Mouse (Mus musculus): ENCODE measurements around the gene Nrg4.
A peak's percentile ranks its signal among the peaks of the same experiment; 100 is the strongest.

The Nrg4 gene

GRCm38 (mm10) chr9:55213396-55213795, 113.2 kb downstream of the Nrg4 start:
- no peak for DNase-seq (ENCODE audit: low read depth)

DNA sequence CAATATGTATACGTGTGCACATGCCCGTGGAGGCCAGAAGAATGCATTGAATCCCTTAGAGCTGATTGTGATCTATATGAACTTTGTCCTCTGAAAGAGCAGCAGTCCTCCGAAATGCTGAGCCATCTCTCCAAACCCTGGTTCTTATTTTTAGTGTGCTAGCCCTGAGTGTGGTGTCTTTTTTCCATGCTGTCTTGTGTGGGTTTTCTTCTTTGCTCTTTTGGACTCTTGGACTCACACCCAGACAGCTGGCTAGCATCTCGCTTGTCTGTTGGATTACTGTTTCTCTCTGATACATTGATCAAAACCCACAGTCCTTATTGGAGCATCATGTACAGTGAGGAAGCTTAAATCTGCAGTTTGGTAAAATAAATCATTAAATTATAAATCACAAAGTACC, 115.0 kb downstream of the Nrg4 start:
- no peak for DNase-seq (ENCODE audit: low read depth)

DNA sequence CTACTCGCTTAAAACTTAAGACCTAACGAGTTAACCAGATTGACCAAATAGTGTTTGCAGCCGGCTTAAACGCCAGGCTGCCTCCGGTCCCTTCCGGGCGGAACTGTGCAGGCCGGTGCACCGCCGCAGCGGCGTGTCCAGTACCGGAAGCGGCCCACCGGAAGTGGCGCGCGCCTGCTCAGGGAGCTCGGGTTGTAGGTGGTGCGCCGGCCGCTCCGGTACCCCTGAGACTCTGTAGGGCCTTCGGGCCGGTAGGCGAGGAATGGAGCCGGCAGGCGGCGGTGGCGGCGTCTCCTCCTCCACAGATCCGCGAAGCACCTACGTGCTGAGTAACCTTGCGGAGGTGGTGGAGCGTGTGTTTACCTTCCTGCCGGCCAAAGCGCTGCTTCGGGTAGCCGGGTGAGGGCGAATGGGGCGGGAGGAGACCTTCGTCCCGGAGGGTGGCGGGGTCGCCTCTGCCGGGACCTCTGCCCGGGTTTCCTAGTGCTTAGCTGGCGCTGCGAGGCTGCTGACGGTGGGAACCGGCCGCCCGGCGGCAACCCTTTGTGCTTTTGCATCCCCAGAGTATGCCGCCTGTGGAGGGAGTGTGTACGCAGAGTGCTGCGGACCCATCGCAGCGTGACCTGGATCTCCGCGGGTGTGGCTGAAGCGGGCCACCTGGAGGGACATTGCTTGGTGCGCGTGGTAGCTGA, 117.7 kb downstream of the Nrg4 start, which contains the start of gene Fbxo22:
TSS of gene Fbxo22 (plus strand) at position 136 of the 692 bp plus-strand sequence.
- DNase-seq (ENCODE audit: low read depth), result peak; percentile 74

GRCm38 (mm10) chr9:55208458-55208789, 118.2 kb downstream of the Nrg4 start:
- DNase-seq (ENCODE audit: low read depth), result no peak

GRCm38 (mm10) chr9:55199348-55199747, 127.3 kb downstream of the Nrg4 start:
- DNase-seq (ENCODE audit: low read depth), result no peak

DNA sequence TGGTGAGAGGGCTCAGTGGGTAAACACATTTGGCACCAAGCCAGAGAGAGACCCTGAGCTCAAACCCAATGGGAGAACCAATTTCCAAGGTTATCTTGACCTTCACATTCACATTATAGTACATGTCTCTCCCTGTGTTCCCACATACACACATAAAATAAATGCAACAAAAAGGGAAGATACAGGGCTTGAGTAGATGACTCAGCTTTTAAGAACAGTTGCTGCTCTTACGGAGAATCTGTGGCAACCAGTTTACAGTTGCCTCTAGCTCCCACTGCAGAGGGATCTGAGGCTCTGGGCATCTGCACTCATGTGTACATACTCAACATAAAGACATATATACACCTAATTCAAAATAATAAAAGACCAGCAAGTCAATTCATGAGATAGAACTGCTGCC, 128.4 kb downstream of the Nrg4 start:
- DNase-seq (ENCODE audit: low read depth), result no peak

GRCm38 (mm10) chr9:55195876-55196275, 130.8 kb downstream of the Nrg4 start:
- DNase-seq (ENCODE audit: low read depth), result no peak

GRCm38 (mm10) chr9:55174235-55174634, 152.4 kb downstream of the Nrg4 start:
- no peak for DNase-seq (ENCODE audit: low read depth)

- DNase-seq (ENCODE audit: low read depth), result no peak
Measured at GRCm38 (mm10) chr9:55172195-55172685, 154.4 kb downstream of the Nrg4 start.

- peak; percentile 27 for DNase-seq (ENCODE audit: low read depth)
Measured at GRCm38 (mm10) chr9:55170655-55171412, 155.8 kb downstream of the Nrg4 start.
